ENCODE assay signal across 11 mouse cellular contexts in the genomic region with DNA sequence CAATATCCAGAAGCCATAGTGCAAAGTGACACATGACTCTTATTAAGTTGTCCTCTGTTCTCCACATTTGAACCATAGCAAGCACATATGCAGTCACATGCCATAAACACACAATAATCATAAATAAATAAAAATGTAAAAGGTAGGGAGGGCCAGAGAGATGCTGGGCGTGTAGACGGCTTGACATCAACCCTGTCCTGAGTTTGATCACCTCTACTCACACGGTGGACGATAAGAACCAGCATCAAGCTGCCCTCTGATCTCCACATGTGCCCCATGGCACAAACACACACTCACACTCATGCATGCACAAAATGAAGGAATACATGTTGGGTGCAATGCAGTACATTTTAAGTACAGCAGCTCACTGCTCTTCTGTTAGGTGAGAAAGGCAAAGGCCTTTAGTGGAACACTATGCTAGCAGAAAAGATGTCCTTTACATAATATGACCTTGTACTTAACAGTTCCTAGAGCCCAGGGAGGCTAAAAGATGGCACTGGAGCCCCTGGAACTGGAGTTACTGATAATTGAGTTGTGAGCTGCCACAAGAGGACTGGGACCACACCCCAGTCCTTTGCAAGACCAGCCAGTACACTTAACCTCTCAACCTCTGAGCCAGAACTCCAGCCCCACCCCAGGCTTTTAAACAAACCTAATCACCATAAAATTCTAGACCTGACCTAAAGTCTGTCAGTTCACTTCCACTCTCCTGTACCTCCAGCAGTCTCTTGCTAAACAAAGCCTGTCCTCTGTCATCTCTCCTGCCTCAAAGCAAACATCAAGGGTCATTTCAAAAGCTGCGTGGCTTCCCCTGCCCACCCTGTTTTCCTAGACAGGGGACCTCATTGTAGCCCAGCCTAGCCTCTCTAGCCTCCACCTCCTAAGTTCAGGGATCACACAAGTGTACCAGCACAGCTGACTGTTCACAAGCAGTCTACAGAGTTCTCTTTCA. TPM values are rescaled to one million over a fixed set of nuclear protein-coding genes. Genes with fewer than 3 reads are reported as not detected.
DNase-seq lines count a peak whose midpoint lies in the region; ATAC-seq lines count a peak whose summit lies in the region.
"Had no signal": no experiment of that assay in that cellular context is flagged by ENCODE, and none has a peak within 500 bp of the region (broad histone marks: within the 10 kb centered on the region; RNA-seq: fewer than 3 reads in every experiment).

No protein-coding gene starts in this region.

- H3K9me3 ChIP-seq in heart, embryonic 15.5 days (replicated peaks), result no peaks in the 10 kb centered on the region

- peaks cover 36% of the 10 kb centered on the region for H3K4me1 ChIP-seq in heart, embryonic 15.5 days (replicated peaks)

- H3K27me3 ChIP-seq in heart, embryonic 15.5 days, result no peaks in the 10 kb centered on the region

- H3K4me3 ChIP-seq in heart, embryonic 15.5 days, result no peak overlapping the region

- H3K27ac ChIP-seq in heart, embryonic 15.5 days, result peak overlapping the region; percentile 63

- no peak overlapping the region for H3K9ac ChIP-seq in heart, embryonic 15.5 days

- ATAC-seq in heart, embryonic 15.5 days (replicated peaks; ENCODE audit: insufficient number of reproducible peaks, insufficient read depth, low FRiP score, low read depth), result 0 out of 2 replicates have a peak, but pooled peaks have one; percentile 39

- H3K36me3 ChIP-seq in heart, embryonic 15.5 days, result no peaks in the 10 kb centered on the region

- WGBS in heart, embryonic 15.5 days, result 34% methylated on average over 5 of the region's 5 CpGs

- peak overlapping the region; percentile 6; the same call in 1 of the 2 replicates for H3K4me2 ChIP-seq in heart, embryonic 15.5 days

- DNase-seq in adrenal gland, postnatal 14 days, result peak; percentile 12
- no peak for DNase-seq in adrenal gland, adult 2 months
- peak; percentile 27 for DNase-seq in MN1 (ENCODE audit: low spot score)
- peak; percentile 48 for DNase-seq in lung, postnatal 25 days (ENCODE audit: low spot score)
- DNase-seq in left cerebral cortex, adult 18-20 months (ENCODE audit: low spot score in 2 of 2), result no peak
- no peak for DNase-seq in thymus, postnatal 4 days
- no peak for DNase-seq in layer of hippocampus, postnatal 14 days (ENCODE audit: low spot score in 2 of 2)
- DNase-seq: right cerebral cortex, postnatal 25 days had no signal

RNA-seq across cellular contexts. Expression of a gene that starts 25.7 kb away (rescaled TPM):
- total RNA-seq in adrenal gland, postnatal 14 days (2021), result 97.4 and 101 TPM in 2 replicates
- total RNA-seq in adrenal gland, adult 2 months (2021), result 100 to 1,000 TPM in 1 of 2 experiments, 10 to 100 TPM in 1; 91.7 to 101 TPM
- polyA plus RNA-seq in adrenal gland, adult 2 months (2012; rRNA removed), result 87.5 and 133 TPM in 2 replicates
- polyA plus RNA-seq in heart, embryonic 15.5 days (2015; fragmentation: Nextera tagmentation; extraction: Ambion mirVana), result 90.7 and 97.4 TPM in 2 replicates
- 10 to 100 TPM; 79.3 to 88.2 TPM for total RNA-seq in left cerebral cortex, adult 18-20 months (2021)
- 100 to 1,000 TPM; 102 TPM for total RNA-seq in layer of hippocampus, postnatal 14 days (2021)

RNA-seq across cellular contexts. Expression of a gene that starts 49.0 kb away (rescaled TPM):
- total RNA-seq in adrenal gland, postnatal 14 days (2021), result 36.2 and 36.6 TPM in 2 replicates
- total RNA-seq in adrenal gland, adult 2 months (2021), result 10 to 100 TPM; 45.4 to 53.8 TPM
- polyA plus RNA-seq in adrenal gland, adult 2 months (2012; rRNA removed), result 174 and 225 TPM in 2 replicates
- polyA plus RNA-seq in heart, embryonic 15.5 days (2015; fragmentation: Nextera tagmentation; extraction: Ambion mirVana), result 20.5 and 26.3 TPM in 2 replicates
- total RNA-seq in left cerebral cortex, adult 18-20 months (2021), result 10 to 100 TPM; 35.7 to 38.3 TPM
- 10 to 100 TPM; 33.5 to 37.0 TPM for total RNA-seq in layer of hippocampus, postnatal 14 days (2021)

RNA-seq across cellular contexts. Expression of a gene that starts 58.4 kb away (rescaled TPM):
- total RNA-seq in adrenal gland, postnatal 14 days (2021), result 0.15 TPM in 1 of 2 replicates, not detected in the other
- not detected for total RNA-seq in adrenal gland, adult 2 months (2021)
- 0.10 TPM in 1 of 2 replicates, not detected in the other for polyA plus RNA-seq in adrenal gland, adult 2 months (2012; rRNA removed)
- 0.24 and 0.25 TPM in 2 replicates for polyA plus RNA-seq in heart, embryonic 15.5 days (2015; fragmentation: Nextera tagmentation; extraction: Ambion mirVana)
- not detected for total RNA-seq in left cerebral cortex, adult 18-20 months (2021)
- total RNA-seq in layer of hippocampus, postnatal 14 days (2021), result not detected
- total RNA-seq: layer of hippocampus, adult 8-10 months had no signal
- polyA plus RNA-seq: cortical plate, adult 2 months had no signal

Comparison
In these comparisons a context has a peak if more than half of its experiments do, and no peak if none do; other contexts are left out.
1. DNase-seq: peak in adrenal gland, postnatal 14 days (single experiment), MN1 (single experiment) and lung, postnatal 25 days (single experiment); none in adrenal gland, adult 2 months (single experiment), left cerebral cortex, adult 18-20 months (0 of 2), thymus, postnatal 4 days (single experiment) and layer of hippocampus, postnatal 14 days (0 of 2).